In the genomic region with DNA sequence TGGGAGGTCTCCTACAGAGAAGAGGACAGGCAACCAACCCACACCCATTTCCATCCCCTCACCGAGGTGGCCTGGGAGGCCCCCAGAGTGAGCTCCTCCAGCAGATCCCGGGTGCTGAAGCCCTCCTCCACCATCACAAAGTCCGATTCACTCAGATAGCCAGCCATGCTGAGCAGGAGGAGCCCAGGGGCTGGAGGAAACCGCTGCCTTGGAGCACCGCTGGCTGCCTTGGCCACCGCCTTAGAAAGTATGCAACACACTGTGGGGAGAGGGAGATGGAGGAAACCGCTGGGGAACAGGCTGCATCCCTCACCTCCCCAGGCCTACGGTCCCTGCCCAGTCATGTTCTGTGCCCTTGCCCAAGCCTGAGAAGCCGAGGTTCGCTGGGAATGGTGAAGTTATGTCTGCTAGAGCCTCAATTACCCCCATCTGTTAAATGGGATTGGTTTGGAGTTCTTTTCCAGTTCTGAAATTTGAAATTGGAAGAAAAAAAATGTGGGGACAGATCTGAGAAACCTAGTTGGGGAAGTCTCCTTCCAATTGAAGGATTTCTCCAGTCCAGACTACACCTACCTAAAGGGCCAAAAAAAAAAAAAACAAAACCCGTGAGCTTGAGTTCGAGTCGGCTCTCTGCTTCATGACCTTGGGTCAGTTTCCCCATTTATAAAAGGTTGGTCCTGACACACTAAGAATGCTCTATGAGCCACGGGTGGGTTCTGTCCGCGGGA, we compare ENCODE assay signal across 8 mouse cellular contexts. TPM values are rescaled to one million over a fixed set of nuclear protein-coding genes. Genes with fewer than 3 reads are reported as not detected.
DNase-seq lines count a peak whose midpoint lies in the region; ATAC-seq and TF ChIP-seq lines count a peak whose summit lies in the region.

No protein-coding gene starts in this region.

- WGBS in heart, embryonic 13.5 days, result 7% methylated on average over 16 of the region's 16 CpGs
- WGBS in forebrain, embryonic 12.5 days, result 4% methylated on average over 16 of the region's 16 CpGs
- 6% methylated on average over 16 of the region's 16 CpGs for WGBS in liver, embryonic 16.5 days (ENCODE audit: insufficient replicate concordance)

- TF ChIP-seq EP300 in ES-Bruce4 (IDR thresholded peaks at IDR 0.05; ENCODE audit: insufficient read depth, low read depth, low read length), result no peak

- peaks cover 41% of the 10 kb centered on the region for H3K4me1 ChIP-seq in heart, embryonic 13.5 days
- no peaks in the 10 kb centered on the region for H3K4me1 ChIP-seq in ES-Bruce4 (ENCODE audit: control insufficient read depth, insufficient read depth, low read length)
- H3K4me1 ChIP-seq in forebrain, embryonic 12.5 days, result peaks cover 39% of the 10 kb centered on the region
- H3K4me1 ChIP-seq in liver, embryonic 16.5 days (ENCODE audit: control insufficient read depth, low read depth, low read length), result peaks cover 6% of the 10 kb centered on the region

- no peak for TF ChIP-seq CTCF in ES-Bruce4 (IDR thresholded peaks at IDR 0.05; ENCODE audit: low read depth, low read length)

- H3K4me3 ChIP-seq in heart, embryonic 13.5 days, result peak overlapping the region; percentile 73
- peak overlapping the region; percentile 98 for H3K4me3 ChIP-seq in ES-Bruce4 (ENCODE audit: low read depth, low read length)
- peak overlapping the region; percentile 60 for H3K4me3 ChIP-seq in forebrain, embryonic 12.5 days (replicated peaks)
- peak overlapping the region; percentile 56 for H3K4me3 ChIP-seq in liver, embryonic 16.5 days (ENCODE audit: low read depth, low read length)

- DNase-seq in heart, adult 9 months (ENCODE audit: low spot score in 2 of 2), result no peak
- DNase-seq in layer of hippocampus, adult 18-20 months (ENCODE audit: low spot score in 2 of 2), result no peak
- DNase-seq in urinary bladder, postnatal 25 days (ENCODE audit: low spot score), result no peak

- peak overlapping the region; percentile 88 for H3K9ac ChIP-seq in heart, embryonic 13.5 days
- peak overlapping the region; percentile 98 for H3K9ac ChIP-seq in ES-Bruce4 (ENCODE audit: low read depth, poor library complexity, severe bottlenecking)
- peak overlapping the region; percentile 76 for H3K9ac ChIP-seq in forebrain, embryonic 12.5 days
- H3K9ac ChIP-seq in liver, embryonic 16.5 days (ENCODE audit: low read depth, low read length), result no peak overlapping the region

- no peak for TF ChIP-seq POLR2A in ES-Bruce4 (IDR thresholded peaks at IDR 0.05; ENCODE audit: insufficient read depth, low read length)

- ATAC-seq in heart, embryonic 13.5 days (ENCODE audit: extremely low read depth, insufficient number of reproducible peaks, low FRiP score, low TSS enrichment), result no peak
- ATAC-seq in forebrain, embryonic 12.5 days (ENCODE audit: low FRiP score), result no peak
- ATAC-seq in liver, embryonic 16.5 days (ENCODE audit: low read depth), result no peak
- ATAC-seq in inflammation-experienced regulatory T-cells, adult 6 months, result no peak

- peaks cover 55% of the 10 kb centered on the region for H3K27me3 ChIP-seq in heart, embryonic 13.5 days (replicated peaks)
- H3K27me3 ChIP-seq in ES-Bruce4 (ENCODE audit: control insufficient read depth, insufficient read depth, low read length, poor library complexity, severe bottlenecking), result no peaks in the 10 kb centered on the region
- peaks cover 16% of the 10 kb centered on the region for H3K27me3 ChIP-seq in forebrain, embryonic 12.5 days
- H3K27me3 ChIP-seq in liver, embryonic 16.5 days (ENCODE audit: control insufficient read depth, insufficient read depth, low read depth, low read length), result peaks cover 35% of the 10 kb centered on the region

- H3K4me2 ChIP-seq in heart, embryonic 13.5 days, result peak overlapping the region; percentile 94
- H3K4me2 ChIP-seq in forebrain, embryonic 12.5 days, result peak overlapping the region; percentile 94
- H3K4me2 ChIP-seq in liver, embryonic 16.5 days (ENCODE audit: low read depth, low read length), result peak overlapping the region; percentile 65

- H3K27ac ChIP-seq in heart, embryonic 13.5 days (replicated peaks), result no peak overlapping the region
- H3K27ac ChIP-seq in ES-Bruce4 (ENCODE audit: insufficient read depth, low read length), result no peak overlapping the region; the same call in 1 of the 2 replicates
- H3K27ac ChIP-seq in forebrain, embryonic 12.5 days, result no peak overlapping the region
- no peak overlapping the region for H3K27ac ChIP-seq in liver, embryonic 16.5 days (ENCODE audit: low read length)

- no peaks in the 10 kb centered on the region for H3K36me3 ChIP-seq in heart, embryonic 13.5 days
- H3K36me3 ChIP-seq in ES-Bruce4 (ENCODE audit: control insufficient read depth, insufficient read depth, low read length, poor library complexity, severe bottlenecking), result no peaks in the 10 kb centered on the region
- H3K36me3 ChIP-seq in forebrain, embryonic 12.5 days (replicated peaks), result no peaks in the 10 kb centered on the region
- H3K36me3 ChIP-seq in liver, embryonic 16.5 days (ENCODE audit: control insufficient read depth, insufficient read depth), result no peaks in the 10 kb centered on the region

- H3K9me3 ChIP-seq in heart, embryonic 13.5 days, result no peaks in the 10 kb centered on the region
- no peaks in the 10 kb centered on the region for H3K9me3 ChIP-seq in ES-Bruce4 (replicated peaks; ENCODE audit: control insufficient read depth, insufficient read depth, low read length, poor library complexity, severe bottlenecking)
- H3K9me3 ChIP-seq in forebrain, embryonic 12.5 days, result no peaks in the 10 kb centered on the region
- no peaks in the 10 kb centered on the region for H3K9me3 ChIP-seq in liver, embryonic 16.5 days (replicated peaks; ENCODE audit: control insufficient read depth, low read length)

RNA-seq across cellular contexts. Expression of a gene that starts 0.8 kb away (rescaled TPM):
- 7.4 TPM in 2 replicates for polyA plus RNA-seq in heart, embryonic 13.5 days (2015; fragmentation: Nextera tagmentation; extraction: Ambion mirVana)
- polyA plus RNA-seq in ES-Bruce4 (2011; ENCODE audit: insufficient read depth, insufficient read length, low read depth, missing spikeins), result 31.9 and 32.9 TPM in 2 replicates
- 12.0 and 15.0 TPM in 2 replicates for polyA plus RNA-seq in forebrain, embryonic 12.5 days (2016; fragmentation: Nextera tagmentation; extraction: Ambion mirVana)
- polyA plus RNA-seq in liver, embryonic 16.5 days (2015; fragmentation: Nextera tagmentation; extraction: Ambion mirVana), result 0.71 and 0.76 TPM in 2 replicates
- polyA plus RNA-seq in inflammation-experienced regulatory T-cells, adult 6 months (2017; shearing (Covaris generic)), result under 1 TPM in 1 of 3 experiments, not detected in 2; 0.19 TPM
- total RNA-seq in layer of hippocampus, adult 18-20 months (2021), result 10 to 100 TPM; 38.9 to 41.7 TPM

RNA-seq across cellular contexts. Expression of a gene that starts 30.3 kb away (rescaled TPM):
- polyA plus RNA-seq in heart, embryonic 13.5 days (2015; fragmentation: Nextera tagmentation; extraction: Ambion mirVana), result 147 and 167 TPM in 2 replicates
- polyA plus RNA-seq in ES-Bruce4 (2011; ENCODE audit: insufficient read depth, insufficient read length, low read depth, missing spikeins), result 204 and 208 TPM in 2 replicates
- polyA plus RNA-seq in forebrain, embryonic 12.5 days (2016; fragmentation: Nextera tagmentation; extraction: Ambion mirVana), result 162 and 173 TPM in 2 replicates
- 106 and 116 TPM in 2 replicates for polyA plus RNA-seq in liver, embryonic 16.5 days (2015; fragmentation: Nextera tagmentation; extraction: Ambion mirVana)
- 100 to 1,000 TPM in 1 of 3 experiments, 10 to 100 TPM in 2; 70.4 to 117 (median 80.5) TPM for polyA plus RNA-seq in inflammation-experienced regulatory T-cells, adult 6 months (2017; shearing (Covaris generic))
- 10 to 100 TPM; 24.9 TPM for total RNA-seq in layer of hippocampus, adult 18-20 months (2021)
